Mouse (Mus musculus) erythroblast, embryonic 14.5 days (primary cell): ENCODE data around the gene Slco1a6.

ENCODE experiments used
- GATA1 ChIP-seq: IDR thresholded peaks from 2 replicates; pipeline ENCODE4 v1.6.1; 2012; ENCODE audit warnings: low read length, inconsistent platforms, mixed read lengths
- TAL1 ChIP-seq: IDR thresholded peaks from 3 replicates; pipeline ENCODE4 v1.6.1; 2012; ENCODE audit warnings: low read length, inconsistent platforms, mixed read lengths

GRCm38 (mm10) chr6:142035771-142036170, 172.6 kb downstream of the Slco1a6 start:
- TF ChIP-seq TAL1 (no peak), GATA1 (no peak)
